Comparison of ENCODE assay signal across 9 mouse cellular contexts in genomic region chr6:30547274-30547645, GRCm38 (mm10). TPM values are rescaled to one million over a fixed set of nuclear protein-coding genes. Genes with fewer than 3 reads are reported as not detected.
A peak's percentile ranks its signal among the peaks of the same experiment; 100 is the strongest.
DNase-seq lines count a peak whose midpoint lies in the region; ATAC-seq and TF ChIP-seq lines count a peak whose summit lies in the region.
"Had no signal": no experiment of that assay in that cellular context is flagged by ENCODE, and none has a peak within 500 bp of the region (broad histone marks: within the 10 kb centered on the region; RNA-seq: fewer than 3 reads in every experiment).

No protein-coding gene starts in this region.

- H3K4me3 ChIP-seq in heart, adult 2 months, result peak overlapping the region; percentile 14; the same call in 1 of the 2 replicates
- H3K4me3 ChIP-seq in intestine, embryonic 14.5 days (ENCODE audit: low read depth, low read length), result peak overlapping the region; percentile 14
- H3K4me3 ChIP-seq in midbrain, embryonic 11.5 days (ENCODE audit: low read depth, low read length), result peak overlapping the region; percentile 9; the same call in 1 of the 2 replicates

- intact Hi-C loops in heart, adult 2 months (cut with DNase I), result no loop called here
- intact Hi-C loops in heart, postnatal 25 days (cut with DNase I), result no loop called here

- TF ChIP-seq POLR2A in heart, adult 2 months (IDR thresholded peaks at IDR 0.05; ENCODE audit: insufficient read depth, low read depth, low read length), result no peak

- DNase-seq in heart, adult 2 months, result no peak
- no peak for DNase-seq in heart, postnatal 25 days (ENCODE audit: low spot score)
- peak; percentile 9 for DNase-seq in MEL-GATA-1-ER (ENCODE audit: extremely low read depth, low read depth)
- peak; percentile 74 for DNase-seq in embryo, embryonic 9.5 days (ENCODE audit: extremely low spot score)
- DNase-seq in intestine, embryonic 14.5 days (ENCODE audit: low spot score), result peak; percentile 64
- DNase-seq in midbrain, embryonic 11.5 days (ENCODE audit: low spot score, missing footprints), result no peak
- DNase-seq in layer of hippocampus, adult 18-20 months (ENCODE audit: low spot score in 2 of 2), result no peak

- peak overlapping the region; percentile 54 for H3K4me2 ChIP-seq in intestine, embryonic 14.5 days (ENCODE audit: low read length)
- H3K4me2 ChIP-seq in midbrain, embryonic 11.5 days, result peak overlapping the region; percentile 44

- H3K36me3 ChIP-seq in heart, adult 2 months (ENCODE audit: control insufficient read depth, insufficient read depth, low read length), result no peaks in the 10 kb centered on the region
- no peaks in the 10 kb centered on the region for H3K36me3 ChIP-seq in intestine, embryonic 14.5 days (ENCODE audit: control insufficient read depth, insufficient read depth, low read length)
- no peaks in the 10 kb centered on the region for H3K36me3 ChIP-seq in midbrain, embryonic 11.5 days (ENCODE audit: control insufficient read depth, insufficient read depth, low read length)

- WGBS in heart, adult 2 months, result 3% methylated on average over 17 of the region's 17 CpGs
- WGBS in intestine, embryonic 14.5 days, result under 1% methylated on average over 17 of the region's 17 CpGs
- 0% methylated on average over 8 of the region's 17 CpGs for WGBS in midbrain, embryonic 11.5 days

- no peak for TF ChIP-seq CTCF in heart, adult 2 months (IDR thresholded peaks at IDR 0.05)

- H3K9ac ChIP-seq in heart, adult 2 months (ENCODE audit: low read depth, low read length), result no peak overlapping the region
- peak overlapping the region; percentile 32 for H3K9ac ChIP-seq in intestine, embryonic 14.5 days (ENCODE audit: low read length)
- peak overlapping the region; percentile 64; the same call in 1 of the 2 replicates for H3K9ac ChIP-seq in midbrain, embryonic 11.5 days (ENCODE audit: low read length)

- H3K27me3 ChIP-seq in heart, adult 2 months (ENCODE audit: control insufficient read depth, insufficient read depth, low read length), result no peaks in the 10 kb centered on the region
- no peaks in the 10 kb centered on the region for H3K27me3 ChIP-seq in intestine, embryonic 14.5 days (replicated peaks; ENCODE audit: control insufficient read depth, insufficient read depth, low read length)
- no peaks in the 10 kb centered on the region for H3K27me3 ChIP-seq in midbrain, embryonic 11.5 days (ENCODE audit: control insufficient read depth, insufficient read depth, low read length)
- H3K27me3 ChIP-seq: CH12.LX had no signal

- H3K4me1 ChIP-seq in heart, adult 2 months (ENCODE audit: control insufficient read depth, insufficient read depth, low read length), result peaks cover 1% of the 10 kb centered on the region
- peaks cover 40% of the 10 kb centered on the region for H3K4me1 ChIP-seq in intestine, embryonic 14.5 days (replicated peaks; ENCODE audit: control insufficient read depth, insufficient read depth, low read length)
- peaks cover 54% of the 10 kb centered on the region for H3K4me1 ChIP-seq in midbrain, embryonic 11.5 days (ENCODE audit: control insufficient read depth, insufficient read depth, low read length)

- H3K27ac ChIP-seq in heart, adult 2 months, result no peak overlapping the region
- peak overlapping the region; percentile 87 for H3K27ac ChIP-seq in intestine, embryonic 14.5 days (ENCODE audit: low read depth)
- peak overlapping the region; percentile 93 for H3K27ac ChIP-seq in midbrain, embryonic 11.5 days (ENCODE audit: low read depth, low read length)

- no peak for TF ChIP-seq EP300 in heart, adult 2 months (IDR thresholded peaks at IDR 0.05; ENCODE audit: insufficient read depth, low read depth, low read length)

- H3K9me3 ChIP-seq in intestine, embryonic 14.5 days (ENCODE audit: control insufficient read depth, low read length), result no peaks in the 10 kb centered on the region
- no peaks in the 10 kb centered on the region for H3K9me3 ChIP-seq in midbrain, embryonic 11.5 days (ENCODE audit: control insufficient read depth, low read length)

- H3K79me2 ChIP-seq in heart, adult 2 months (replicated peaks; ENCODE audit: control insufficient read depth, insufficient read depth, low read length), result no peaks in the 10 kb centered on the region

- 0 out of 2 replicates have a peak, but pooled peaks have one; percentile 52 for ATAC-seq in intestine, embryonic 14.5 days (replicated peaks; ENCODE audit: low FRiP score, low TSS enrichment, low read depth)
- no peak for ATAC-seq in midbrain, embryonic 11.5 days (ENCODE audit: low FRiP score)
- ATAC-seq in frontal cortex, adult (ENCODE audit: low TSS enrichment), result no peak

RNA-seq across cellular contexts. Expression of gene Cpa2, which starts 5.9 kb away (rescaled TPM):
- not detected for total RNA-seq in heart, adult 2 months (2021)
- 0.12 TPM in 1 of 2 replicates, not detected in the other for polyA plus RNA-seq in heart, adult 2 months (2012; rRNA removed)
- total RNA-seq in heart, postnatal 25 days (2021), result not detected
- 1.8 and 206 TPM in 2 replicates for polyA plus RNA-seq in intestine, embryonic 14.5 days (2014; fragmentation: Nextera tagmentation; extraction: Ambion mirVana)
- 13.0 and 15.5 TPM in 2 replicates for polyA plus RNA-seq in midbrain, embryonic 11.5 days (2014; fragmentation: Nextera tagmentation; extraction: Ambion mirVana)
- under 1 TPM; 0.56 to 0.87 TPM for total RNA-seq in layer of hippocampus, adult 18-20 months (2021)
- total RNA-seq: CH12.LX had no signal

RNA-seq across cellular contexts. Expression of gene Cpa4, which starts 20.9 kb away (rescaled TPM):
- total RNA-seq in heart, adult 2 months (2021), result not detected
- not detected in 2 replicates for polyA plus RNA-seq in heart, adult 2 months (2012; rRNA removed)
- not detected for total RNA-seq in heart, postnatal 25 days (2021)
- polyA plus RNA-seq in intestine, embryonic 14.5 days (2014; fragmentation: Nextera tagmentation; extraction: Ambion mirVana), result 0.73 and 0.93 TPM in 2 replicates
- polyA plus RNA-seq in midbrain, embryonic 11.5 days (2014; fragmentation: Nextera tagmentation; extraction: Ambion mirVana), result 2.1 and 2.2 TPM in 2 replicates
- total RNA-seq in layer of hippocampus, adult 18-20 months (2021), result not detected
- total RNA-seq: CH12.LX had no signal

RNA-seq across cellular contexts. Expression of gene Ssmem1, which starts 37.6 kb away (rescaled TPM):
- not detected for total RNA-seq in heart, adult 2 months (2021)
- 0.16 TPM in 1 of 2 replicates, not detected in the other for polyA plus RNA-seq in heart, adult 2 months (2012; rRNA removed)
- under 1 TPM in 1 of 2 experiments, not detected in 1; 0.25 TPM for total RNA-seq in heart, postnatal 25 days (2021)
- polyA plus RNA-seq in intestine, embryonic 14.5 days (2014; fragmentation: Nextera tagmentation; extraction: Ambion mirVana), result not detected in 2 replicates
- 0.49 and 0.68 TPM in 2 replicates for polyA plus RNA-seq in midbrain, embryonic 11.5 days (2014; fragmentation: Nextera tagmentation; extraction: Ambion mirVana)
- total RNA-seq in layer of hippocampus, adult 18-20 months (2021), result under 1 TPM; 0.54 to 0.63 TPM

RNA-seq across cellular contexts. Expression of gene Tmem209, which starts 37.7 kb away (rescaled TPM):
- 1 to 10 TPM; 6.3 to 7.5 TPM for total RNA-seq in heart, adult 2 months (2021)
- polyA plus RNA-seq in heart, adult 2 months (2012; rRNA removed), result 15.9 and 32.9 TPM in 2 replicates
- 1 to 10 TPM; 7.5 TPM for total RNA-seq in heart, postnatal 25 days (2021)
- 40.9 and 43.6 TPM in 2 replicates for polyA plus RNA-seq in intestine, embryonic 14.5 days (2014; fragmentation: Nextera tagmentation; extraction: Ambion mirVana)
- polyA plus RNA-seq in midbrain, embryonic 11.5 days (2014; fragmentation: Nextera tagmentation; extraction: Ambion mirVana), result 46.0 and 58.1 TPM in 2 replicates
- 10 to 100 TPM; 18.6 to 23.3 TPM for total RNA-seq in layer of hippocampus, adult 18-20 months (2021)

Comparison
In these comparisons a context has a peak if more than half of its experiments do, and no peak if none do; other contexts are left out.
1. DNase-seq: peak in MEL-GATA-1-ER (single experiment), embryo, embryonic 9.5 days (single experiment) and intestine, embryonic 14.5 days (single experiment); none in heart, adult 2 months (0 of 2), heart, postnatal 25 days (single experiment), midbrain, embryonic 11.5 days (single experiment) and layer of hippocampus, adult 18-20 months (0 of 2).
2. Peak in every context shown above with its lines, with median percentiles within 50 percentile points of each other: H3K4me3 ChIP-seq.